Mouse (Mus musculus): Measurements from ENCODE around the gene Fgf7.

Fgf7 gene

GRCm38 (mm10) chr2:126034379-126035005 is at the start of gene Fgf7:
TSS of gene Fgf7 (plus strand) at chr2:126034658.
- peak; percentile 39 for DNase-seq

DNA sequence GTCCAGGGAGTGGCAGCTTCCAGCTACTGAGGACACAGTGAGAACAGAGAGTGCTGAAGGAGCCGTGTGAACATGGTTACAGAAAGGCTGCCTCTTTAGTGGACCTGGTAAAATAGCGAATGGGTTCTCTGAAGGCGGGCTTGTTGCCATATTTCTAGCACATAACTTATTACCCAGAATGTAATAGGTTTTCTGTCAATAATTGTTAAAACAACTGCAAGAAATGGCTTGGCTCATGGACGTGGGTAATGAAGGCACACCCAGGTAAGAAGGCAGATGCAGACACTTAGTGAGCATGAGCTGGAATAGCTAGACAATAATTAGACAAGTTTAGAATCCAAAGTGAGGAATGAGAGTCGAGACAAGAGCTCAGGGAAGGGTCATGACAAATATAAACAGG is 32.2 kb upstream of the Fgf7 start:
- no peak for DNase-seq

DNA sequence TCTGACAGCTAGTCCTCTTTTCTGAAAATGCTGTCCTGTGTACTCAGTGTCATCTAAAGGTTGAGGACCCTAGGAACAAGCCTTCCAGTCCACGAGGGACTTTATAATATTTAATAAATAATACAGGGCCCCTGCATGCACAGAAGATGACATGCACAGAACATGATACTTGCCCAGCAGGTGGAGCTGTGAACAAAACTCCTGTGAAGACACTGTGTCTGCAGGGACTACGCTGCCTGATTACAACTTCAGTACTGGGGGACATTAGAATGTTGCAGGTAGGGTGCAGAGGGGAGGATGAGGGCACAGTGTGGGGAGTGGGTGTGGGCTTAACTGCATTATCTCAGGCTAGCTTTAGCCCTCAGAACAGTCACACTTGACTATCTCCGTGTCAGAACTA is 28.4 kb upstream of the Fgf7 start:
- DNase-seq = peak; percentile 69

DNA sequence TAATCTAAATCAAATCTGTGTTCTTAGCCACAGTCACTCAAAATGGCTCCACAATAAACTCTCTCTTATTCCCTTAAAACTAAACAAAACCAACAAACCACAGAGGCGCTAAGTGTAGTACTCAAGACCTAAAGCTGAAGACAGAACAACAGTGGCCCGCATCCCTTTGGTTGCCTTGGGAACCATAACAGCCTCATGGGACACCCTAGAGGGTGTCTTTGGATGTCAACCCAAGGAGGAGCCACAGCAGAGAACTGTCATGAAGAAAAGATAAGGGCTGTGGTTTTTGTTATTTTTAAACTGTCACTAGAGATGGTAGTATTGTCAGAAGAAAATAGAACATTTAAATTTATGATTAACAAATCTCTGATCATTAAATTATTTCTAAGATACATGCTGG is 27.7 kb upstream of the Fgf7 start:
- DNase-seq = no peak

DNA sequence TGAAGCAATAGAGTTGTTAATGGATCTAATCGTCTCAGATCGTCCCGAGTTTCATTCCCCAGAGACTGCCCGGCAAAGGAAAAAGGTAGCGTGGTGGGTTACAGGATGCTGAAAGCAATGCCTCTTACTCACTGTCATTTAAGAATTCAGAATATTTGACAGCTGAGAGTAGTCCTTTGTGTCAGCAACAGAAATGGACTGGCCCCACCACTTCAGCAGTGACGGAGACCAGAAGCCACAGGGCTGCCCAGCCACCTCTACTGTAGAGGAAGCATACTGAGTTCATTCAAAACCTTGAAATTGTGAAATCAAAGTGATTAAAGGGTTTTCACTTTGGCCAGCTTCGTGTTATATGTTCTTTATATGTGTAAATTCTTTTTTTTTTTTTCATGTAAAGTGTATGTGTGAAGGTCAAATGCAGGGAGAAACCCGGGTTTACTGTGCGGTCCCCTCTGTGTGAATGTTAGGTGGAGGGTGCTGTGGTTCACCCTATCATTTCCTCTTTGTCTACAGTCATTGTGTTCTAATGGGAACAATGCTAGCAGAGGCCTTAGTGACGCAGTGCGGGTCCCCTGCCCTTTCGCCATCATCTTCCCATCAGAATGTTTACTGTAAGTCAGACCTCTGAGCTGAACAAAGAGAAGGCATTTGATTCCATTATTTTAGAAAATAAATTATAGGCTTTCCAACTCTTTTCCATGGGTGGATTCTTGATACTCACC is 19.3 kb upstream of the Fgf7 start:
- DNase-seq = no peak

DNA sequence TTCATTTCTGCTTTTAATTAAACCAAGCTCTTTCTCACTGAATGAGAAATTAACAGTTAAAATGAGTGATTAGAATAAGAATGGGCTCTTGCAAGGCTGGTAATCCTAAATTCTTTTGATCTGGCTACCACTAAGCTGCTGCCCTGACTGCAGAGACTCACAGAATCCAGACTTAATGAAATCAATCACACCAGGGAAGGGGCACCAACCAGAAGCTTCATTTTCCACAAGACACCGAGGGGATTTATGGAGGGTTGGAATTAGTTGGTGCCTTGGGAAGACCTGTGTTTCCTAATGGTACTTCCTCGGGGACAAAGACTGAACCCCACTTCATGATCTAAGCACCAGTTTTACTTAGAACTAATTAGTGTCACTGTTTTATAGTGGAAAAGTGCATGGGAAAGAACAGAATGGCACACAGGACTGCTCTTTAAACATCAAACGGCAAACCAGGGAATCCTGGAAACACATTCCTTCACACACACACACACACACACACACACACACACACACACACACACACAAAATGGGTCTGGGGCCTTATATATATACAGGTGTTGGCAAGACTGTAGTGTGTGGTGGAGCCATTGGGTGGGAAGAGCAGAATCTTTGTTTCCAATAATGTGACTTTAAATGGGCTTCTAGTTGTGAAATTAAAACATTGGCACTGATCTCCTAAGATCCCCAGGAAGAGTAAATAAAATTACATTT is 18.5 kb upstream of the Fgf7 start:
- DNase-seq = peak; percentile 27

- no peak for DNase-seq
Measured at GRCm38 (mm10) chr2:126031186-126031900, 3.1 kb upstream of the Fgf7 start.

DNA sequence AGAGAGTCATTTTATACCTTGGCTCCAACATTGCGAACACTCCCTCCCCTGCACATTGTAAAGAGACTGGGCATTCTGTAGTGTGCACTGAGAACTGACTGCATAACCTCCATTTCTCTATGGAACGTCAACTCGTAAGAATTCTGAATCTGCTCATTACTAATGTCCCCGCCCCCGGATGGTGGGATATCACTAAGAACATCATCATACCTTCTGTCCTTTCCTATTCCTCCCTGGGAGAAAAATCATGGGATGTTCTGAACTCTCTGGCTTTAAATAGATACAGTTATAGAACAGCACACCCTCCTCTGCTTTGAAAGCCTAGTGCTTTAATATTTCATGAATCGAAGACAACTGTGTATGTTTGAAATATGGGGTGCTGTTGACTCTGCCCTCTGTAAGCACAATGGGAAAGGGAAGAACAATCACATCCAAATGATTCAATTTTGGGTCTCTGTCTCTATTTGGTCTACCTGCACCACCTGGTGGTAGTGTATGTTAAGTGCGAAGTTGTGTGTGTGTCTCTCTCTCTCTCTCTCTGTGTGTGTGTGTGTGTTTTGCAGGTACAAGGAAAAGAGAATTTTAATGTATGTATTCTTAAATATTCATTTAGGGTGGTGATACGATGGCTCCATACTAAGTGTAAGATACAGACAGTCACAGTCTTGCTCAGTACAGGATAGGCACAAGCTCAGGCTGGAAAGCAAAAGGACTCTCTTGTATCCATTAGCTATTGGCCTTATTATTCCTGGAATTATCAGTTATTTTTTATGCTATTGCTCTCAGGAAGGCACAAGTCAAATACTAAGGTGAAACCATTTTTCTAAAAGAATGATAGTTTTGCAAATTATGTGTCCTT is 1.1 kb upstream of the Fgf7 start:
- peak; percentile 24 for DNase-seq

DNA sequence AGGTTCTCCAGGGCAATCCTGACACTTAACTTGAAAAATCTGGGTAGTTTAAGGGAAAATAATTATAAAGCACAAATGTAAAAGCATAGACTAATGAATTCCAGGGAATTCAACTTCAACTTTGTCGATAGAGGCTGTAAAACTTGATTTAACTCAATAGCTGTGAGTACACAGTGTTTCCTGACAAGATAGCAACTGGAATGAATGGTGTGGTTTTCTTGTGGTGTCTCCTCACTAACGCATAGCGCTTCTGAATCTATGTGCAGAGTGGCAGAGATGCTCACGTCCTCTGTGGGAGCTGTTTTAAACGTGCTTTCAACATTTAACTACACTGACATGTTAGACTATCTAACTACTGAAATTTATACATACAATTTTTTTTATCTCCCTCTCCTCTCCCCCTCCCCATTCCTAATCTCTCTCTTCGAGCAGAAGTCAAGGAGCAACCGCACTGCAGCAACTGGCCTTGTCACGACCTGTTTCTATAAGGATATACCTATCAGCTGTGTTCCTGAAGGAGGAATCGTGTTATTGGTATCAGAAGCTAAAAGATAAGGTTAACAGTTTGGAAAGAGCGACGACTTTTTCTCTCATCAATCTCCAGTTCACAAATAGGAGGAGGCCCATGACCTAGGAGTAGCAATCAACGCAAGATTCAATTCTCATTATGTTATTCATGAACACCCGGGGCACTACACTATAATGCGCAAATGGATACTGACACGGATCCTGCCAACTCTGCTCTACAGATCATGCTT is 734 bp downstream of the Fgf7 start:
- no peak for DNase-seq

DNA sequence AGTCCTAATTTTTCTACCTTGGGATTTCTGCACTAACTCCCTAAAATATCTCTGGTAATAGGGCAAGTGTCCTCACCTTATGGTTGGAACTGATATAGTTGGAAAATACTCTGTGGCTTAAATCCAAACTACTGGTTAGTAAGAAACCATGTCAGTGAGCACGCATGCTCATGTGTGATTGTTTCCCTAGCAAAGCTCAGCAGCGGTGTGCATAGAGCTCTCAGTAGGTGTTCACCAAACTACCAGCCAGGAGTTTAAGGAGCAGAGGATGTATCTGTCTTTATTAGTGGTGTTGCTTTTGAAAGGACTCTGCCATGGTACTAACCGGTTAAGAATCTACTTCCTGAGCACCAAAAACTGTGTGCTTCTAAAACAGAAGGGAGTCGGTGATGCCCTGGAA is 1.7 kb downstream of the Fgf7 start:
- no peak for DNase-seq

GRCm38 (mm10) chr2:126038221-126039000 is 4.0 kb downstream of the Fgf7 start:
- DNase-seq = no peak

GRCm38 (mm10) chr2:126039414-126039891 is 5.0 kb downstream of the Fgf7 start:
- DNase-seq = no peak

GRCm38 (mm10) chr2:126040651-126041050 is 6.2 kb downstream of the Fgf7 start:
- DNase-seq = no peak

DNA sequence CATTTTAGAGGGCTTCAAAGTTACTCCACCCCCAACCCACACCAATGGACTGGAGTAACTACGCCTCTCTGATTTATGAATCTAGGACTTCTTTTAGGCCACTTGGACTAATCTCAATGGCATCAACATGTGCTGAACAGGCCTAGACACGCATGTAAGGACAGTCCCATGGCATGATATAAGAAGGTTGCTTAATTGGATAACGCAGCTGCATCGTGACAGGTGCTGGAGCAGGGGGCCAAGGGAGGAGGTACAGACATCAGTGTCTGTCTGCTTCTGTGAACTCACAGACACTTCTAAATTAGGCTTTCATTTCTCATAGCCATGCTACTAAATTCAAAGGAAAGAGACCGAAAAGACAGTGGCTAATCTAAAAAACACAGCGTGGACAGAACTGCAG is 6.8 kb downstream of the Fgf7 start:
- DNase-seq = no peak

DNA sequence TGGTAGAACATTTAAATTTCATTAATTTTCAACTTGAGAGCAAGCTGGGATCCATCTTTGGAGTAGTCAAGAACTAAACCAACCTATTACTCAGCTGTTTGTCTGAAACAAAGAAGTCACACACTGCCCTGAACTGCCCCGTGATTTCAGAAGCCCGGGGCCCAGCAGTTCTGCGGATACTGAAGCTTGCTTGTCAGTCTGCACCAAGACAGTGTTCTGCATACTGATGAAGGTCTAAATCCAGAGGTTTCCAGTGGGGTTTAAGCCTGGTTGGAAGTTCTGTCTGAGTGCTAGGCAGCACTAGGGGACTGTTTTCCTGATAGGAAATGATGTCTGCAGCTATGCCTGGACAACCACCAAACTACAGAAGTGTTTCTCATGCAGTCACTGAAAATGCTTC is 8.2 kb downstream of the Fgf7 start:
- no peak for DNase-seq

- no peak for DNase-seq
Measured at GRCm38 (mm10) chr2:126045621-126046020, 11.2 kb downstream of the Fgf7 start.

DNA sequence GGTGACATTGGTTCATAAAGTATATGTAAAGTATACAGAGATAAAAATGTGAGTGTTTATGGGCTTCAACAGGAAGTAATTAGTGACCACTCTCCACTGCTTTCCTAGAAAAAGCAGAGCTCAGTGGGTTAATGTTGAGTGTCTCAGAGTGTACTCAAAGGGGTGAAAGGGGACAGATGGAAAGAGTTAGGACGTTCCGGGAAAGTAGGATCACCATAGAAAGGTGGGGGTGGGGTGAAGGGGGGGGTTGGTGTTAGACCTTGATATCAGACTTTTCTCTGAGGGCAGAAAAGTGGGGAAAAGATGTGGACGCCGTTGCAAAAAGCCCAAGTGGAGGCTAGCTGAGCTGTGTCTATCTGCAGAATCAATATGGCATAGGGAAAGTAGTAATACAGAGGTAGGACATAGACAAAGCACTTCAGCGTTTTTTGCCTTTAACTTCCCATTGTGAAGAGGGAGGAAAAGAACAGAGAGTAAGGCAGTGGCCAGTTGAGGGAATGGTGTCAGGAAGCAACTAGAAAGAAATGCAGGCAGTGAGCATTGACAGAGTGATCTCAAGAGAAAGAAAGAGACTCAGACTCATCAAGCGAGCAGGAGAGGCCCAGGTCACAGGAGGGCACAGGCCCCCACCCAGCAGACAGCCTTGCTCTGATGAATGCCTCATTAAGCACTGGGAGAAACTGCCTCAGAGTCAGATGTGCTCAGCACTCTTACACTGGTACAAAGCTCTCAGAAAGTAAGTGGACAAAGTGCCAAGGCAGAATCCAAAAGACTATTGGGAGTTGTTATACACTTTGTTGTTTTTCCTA is 18.5 kb downstream of the Fgf7 start:
- DNase-seq = peak; percentile 38

GRCm38 (mm10) chr2:126053657-126054056 is 19.2 kb downstream of the Fgf7 start:
- no peak for DNase-seq

DNA sequence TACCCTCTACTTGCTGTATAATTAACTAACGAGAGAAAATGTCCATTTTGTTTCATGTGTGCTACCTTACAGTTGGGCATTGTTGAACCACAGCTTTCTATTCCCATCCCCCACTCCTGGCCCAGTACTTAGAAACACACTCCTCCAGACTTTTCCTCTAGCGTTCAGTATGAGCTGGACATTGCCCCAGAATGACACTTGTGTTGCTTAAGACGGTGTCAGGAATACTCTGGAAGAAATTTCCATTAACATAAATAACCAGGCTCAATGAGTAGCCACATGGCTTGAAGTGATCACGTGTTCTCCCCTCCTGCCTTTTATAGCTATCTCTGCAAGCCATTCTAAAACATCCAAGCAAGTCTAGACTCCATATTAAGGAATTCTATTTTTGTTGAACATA is 26.1 kb downstream of the Fgf7 start:
- DNase-seq = peak; percentile 29

Data from retina, postnatal 1 day (tissue).